Mouse (Mus musculus) liver, embryonic 16.5 days (tissue): Measurements from ENCODE around the gene Pttg1ip. TPM values are rescaled to one million over a fixed set of nuclear protein-coding genes. Genes with fewer than 3 reads are reported as not detected.

Source experiments
- microRNA counts: library from miRNA; unstranded; fragments of <30 nt; microRNA quantifications from one replicate; lab custom pipeline; 2016
- microRNA-seq: library from miRNA; unstranded; fragments of <30 nt; microRNA quantifications from one replicate; pipeline ENCODE4, GENCODE M21; 2016
- polyA plus RNA-seq: library from polyadenylated mRNA; unstranded; fragments of >200 nt; fragmentation: Nextera tagmentation; extraction: Ambion mirVana; gene quantifications from 2 replicates; pipeline ENCODE4 v1.2.1, GENCODE M21; 2015

The Pttg1ip gene
- polyA plus RNA-seq, 1 experiment from 2014 or later, result 94.5 TPM

MicroRNA genes within 50 kb of the gene (microRNA counts, 519-probe panel; counts per million panel counts)
- 594 counts per million, percentile 2 among the panel's probes with 10 or more counts for microRNA mmu-miR-1930 (lab: Ali Mortazavi, UCI)

Small RNA genes within 50 kb of the gene (microRNA-seq; reads per million reads assigned to microRNA genes)
- gene Mir1930, result 8.6 reads per million, percentile 25 among the genes with 10 or more reads in this experiment

Other genes starting within 250 kb of the Pttg1ip start
- gene Adarb1, start 163.4 kb upstream of the Pttg1ip start, polyA plus RNA-seq, result 1.1 and 1.5 TPM in 2 replicates
- gene Fam207a, start 65.9 kb upstream of the Pttg1ip start, polyA plus RNA-seq, result 12.1 and 13.8 TPM in 2 replicates
- gene Itgb2, start 51.5 kb upstream of the Pttg1ip start, polyA plus RNA-seq, result 18.2 and 20.6 TPM in 2 replicates
- gene Sumo3, start 24.4 kb downstream of the Pttg1ip start, polyA plus RNA-seq, result 82.3 and 92.2 TPM in 2 replicates
- 0.61 TPM in 1 of 2 replicates, not detected in the other for gene Gm49325, start 24.5 kb downstream of the Pttg1ip start, polyA plus RNA-seq
- gene Ube2g2, start 40.6 kb downstream of the Pttg1ip start, polyA plus RNA-seq, result 43.7 and 46.3 TPM in 2 replicates
- 0.05 TPM in 1 of 2 replicates, not detected in the other for gene Tspear, start 104.8 kb downstream of the Pttg1ip start, polyA plus RNA-seq
- not detected in 2 replicates for gene Gm19402, start 109.0 kb downstream of the Pttg1ip start, polyA plus RNA-seq
- not detected in 2 replicates for gene Gm9508, start 115.5 kb downstream of the Pttg1ip start, polyA plus RNA-seq
- gene Gm10272, start 124.9 kb downstream of the Pttg1ip start, polyA plus RNA-seq, result not detected in 2 replicates
- gene Gm10024, start 129.7 kb downstream of the Pttg1ip start, polyA plus RNA-seq, result not detected in 2 replicates
- not detected in 2 replicates for gene Gm10142, start 134.1 kb downstream of the Pttg1ip start, polyA plus RNA-seq
- not detected in 2 replicates for gene Krtap12-1, start 138.9 kb downstream of the Pttg1ip start, polyA plus RNA-seq
- not detected in 2 replicates for gene Gm10100, start 144.8 kb downstream of the Pttg1ip start, polyA plus RNA-seq
- not detected in 2 replicates for gene Gm18596, start 160.9 kb downstream of the Pttg1ip start, polyA plus RNA-seq
- gene Gm9736, start 169.6 kb downstream of the Pttg1ip start, polyA plus RNA-seq, result not detected in 2 replicates
- gene Gm3233, start 178.0 kb downstream of the Pttg1ip start, polyA plus RNA-seq, result not detected in 2 replicates
- gene Gm3238, start 189.6 kb downstream of the Pttg1ip start, polyA plus RNA-seq, result not detected in 2 replicates
- not detected in 2 replicates for gene Gm7138, start 195.2 kb downstream of the Pttg1ip start, polyA plus RNA-seq
- not detected in 2 replicates for gene Gm3250, start 200.8 kb downstream of the Pttg1ip start, polyA plus RNA-seq
- not detected in 2 replicates for gene Gm7137, start 206.5 kb downstream of the Pttg1ip start, polyA plus RNA-seq
- gene Gm9639, start 213.4 kb downstream of the Pttg1ip start, polyA plus RNA-seq, result not detected in 2 replicates
- gene Gm19668, start 217.4 kb downstream of the Pttg1ip start, polyA plus RNA-seq, result not detected in 2 replicates
- gene Gm9507, start 230.1 kb downstream of the Pttg1ip start, polyA plus RNA-seq, result not detected in 2 replicates
- not detected in 2 replicates for gene Gm2696, start 233.0 kb downstream of the Pttg1ip start, polyA plus RNA-seq
- gene Krtap10-4, start 245.4 kb downstream of the Pttg1ip start, polyA plus RNA-seq, result not detected in 2 replicates